9 mouse cellular contexts compared by ENCODE assay signal in the genomic region with DNA sequence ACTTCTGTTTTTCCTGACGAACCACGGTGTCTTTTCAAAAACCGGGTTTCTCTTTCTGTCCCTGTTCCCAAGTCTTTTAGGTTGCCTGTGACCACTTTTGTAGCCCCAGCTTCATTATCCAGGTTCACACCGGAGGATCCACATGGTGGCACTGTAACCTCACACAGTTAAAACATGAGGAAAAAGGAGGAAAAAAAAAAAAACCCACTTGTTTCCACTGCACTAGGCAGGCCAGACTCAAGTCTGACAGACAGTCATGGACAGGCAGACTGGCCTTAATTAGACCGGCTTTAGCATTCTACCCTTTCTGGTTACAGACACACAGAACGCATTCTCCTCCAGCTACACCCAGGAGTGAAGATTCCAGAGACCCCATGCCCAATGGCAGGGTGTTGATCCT. TPM values are rescaled to one million over a fixed set of nuclear protein-coding genes. Genes with fewer than 3 reads are reported as not detected.
A peak's percentile ranks its signal among the peaks of the same experiment; 100 is the strongest.
DNase-seq lines count a peak whose midpoint lies in the region; ATAC-seq and TF ChIP-seq lines count a peak whose summit lies in the region.
"Had no signal": no experiment of that assay in that cellular context is flagged by ENCODE, and none has a peak within 500 bp of the region (broad histone marks: within the 10 kb centered on the region; RNA-seq: fewer than 3 reads in every experiment).

No protein-coding gene starts in this region.

- peak; percentile 39 to 41 for DNase-seq in urinary bladder, postnatal 36 days (ENCODE audit: low spot score in 2 of 2)
- DNase-seq in urinary bladder, postnatal 25 days (ENCODE audit: low spot score), result no peak
- peak; percentile 59 to 68 for DNase-seq in cerebellum, postnatal 36 days
- DNase-seq in gastrocnemius, postnatal 10 days, result peak; percentile 42
- DNase-seq in kidney, adult 8-10 months, result peak; percentile 11 to 41
- peak; percentile 56 for DNase-seq in limb, embryonic 10.5 days (ENCODE audit: low spot score)
- DNase-seq in midbrain, postnatal 0 days (ENCODE audit: low spot score), result peak; percentile 84
- DNase-seq in telencephalon, adult 2 months (ENCODE audit: low read depth, low spot score), result peak; percentile 34

- 43% methylated on average over 6 of the region's 6 CpGs for WGBS in limb, embryonic 10.5 days
- WGBS in midbrain, postnatal 0 days, result 34% methylated on average over 6 of the region's 6 CpGs

- ATAC-seq in midbrain, postnatal 0 days (ENCODE audit: low FRiP score), result peak; percentile 71

- no peak overlapping the region for H3K4me2 ChIP-seq in midbrain, postnatal 0 days (ENCODE audit: low read depth, low read length, poor library complexity, severe bottlenecking)
- H3K4me2 ChIP-seq: neural tube, embryonic 12.5 days had no signal

- no peak overlapping the region for H3K9ac ChIP-seq in midbrain, postnatal 0 days (replicated peaks; ENCODE audit: low read length, poor library complexity, severe bottlenecking)
- H3K9ac ChIP-seq: neural tube, embryonic 12.5 days had no signal

- no peaks in the 10 kb centered on the region for H3K9me3 ChIP-seq in limb, embryonic 10.5 days (replicated peaks)
- H3K9me3 ChIP-seq in midbrain, postnatal 0 days (ENCODE audit: low read length), result no peaks in the 10 kb centered on the region
- H3K9me3 ChIP-seq: neural tube, embryonic 12.5 days had no signal

- TF ChIP-seq CTCF in midbrain, postnatal 0 days (IDR thresholded peaks at IDR 0.05), result peak; percentile 89

- H3K4me3 ChIP-seq in limb, embryonic 10.5 days, result no peak overlapping the region
- H3K4me3 ChIP-seq in midbrain, postnatal 0 days (ENCODE audit: low read depth, low read length), result no peak overlapping the region
- H3K4me3 ChIP-seq: neural tube, embryonic 12.5 days had no signal

- H3K4me1 ChIP-seq in limb, embryonic 10.5 days, result no peaks in the 10 kb centered on the region
- H3K4me1 ChIP-seq in midbrain, postnatal 0 days (ENCODE audit: insufficient read depth, low read length), result no peaks in the 10 kb centered on the region
- H3K4me1 ChIP-seq: neural tube, embryonic 12.5 days had no signal

- H3K36me3 ChIP-seq in limb, embryonic 10.5 days, result no peaks in the 10 kb centered on the region
- H3K36me3 ChIP-seq in midbrain, postnatal 0 days (ENCODE audit: insufficient read depth, low read length), result no peaks in the 10 kb centered on the region
- H3K36me3 ChIP-seq: neural tube, embryonic 12.5 days had no signal

- no peak overlapping the region for H3K27ac ChIP-seq in limb, embryonic 10.5 days
- H3K27ac ChIP-seq in midbrain, postnatal 0 days (ENCODE audit: low read depth, low read length), result no peak overlapping the region
- H3K27ac ChIP-seq: neural tube, embryonic 12.5 days had no signal

- H3K27me3 ChIP-seq in limb, embryonic 10.5 days (ENCODE audit: low read depth, poor library complexity, severe bottlenecking), result no peaks in the 10 kb centered on the region
- no peaks in the 10 kb centered on the region for H3K27me3 ChIP-seq in midbrain, postnatal 0 days (ENCODE audit: insufficient read depth, low read length)
- H3K27me3 ChIP-seq: neural tube, embryonic 12.5 days had no signal

RNA-seq across cellular contexts. Expression of gene Gm5426, which starts 4.2 kb away (rescaled TPM):
- not detected for total RNA-seq in gastrocnemius, postnatal 10 days (2021)
- polyA plus RNA-seq in limb, embryonic 10.5 days (2016; fragmentation: Nextera tagmentation; extraction: Ambion mirVana), result not detected in 2 replicates
- total RNA-seq in midbrain, postnatal 0 days (2014; rRNA removed), result not detected in 2 replicates
- not detected in 2 replicates for polyA plus RNA-seq in midbrain, postnatal 0 days (2015; fragmentation: Nextera tagmentation; extraction: Ambion mirVana)
- polyA plus RNA-seq: neural tube, embryonic 12.5 days had no signal
